Mouse (Mus musculus): ENCODE data around the gene Xrcc5.

Xrcc5 gene

DNA sequence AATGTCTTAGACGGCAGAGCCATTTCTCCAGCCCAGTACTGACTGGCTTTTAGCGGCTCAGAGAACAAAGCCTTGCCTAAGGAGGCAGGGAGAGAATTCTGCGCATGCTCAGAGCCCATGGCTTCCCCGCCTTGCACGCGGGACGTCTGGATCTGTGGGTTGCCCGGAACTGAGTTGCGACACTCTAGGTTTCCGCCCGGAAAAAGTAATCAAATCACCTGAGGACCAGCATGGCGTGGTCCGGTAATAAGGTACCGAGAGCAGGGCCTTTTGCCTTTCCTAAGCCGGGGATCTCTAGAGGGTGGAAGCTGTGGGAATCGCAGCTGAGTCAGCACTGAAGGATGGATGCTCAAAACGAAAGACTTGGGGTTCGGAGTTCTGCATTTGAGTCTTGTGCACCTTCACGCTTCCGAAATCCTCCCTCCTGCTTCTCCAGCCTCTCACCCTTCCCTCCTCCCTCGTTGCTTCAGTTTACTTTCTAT, at the start of gene Xrcc5:
Gene Xrcc5 (plus strand): TSS at position 105 of the 482 bp plus-strand sequence.
- peak; percentile 94 to 96 for DNase-seq

DNA sequence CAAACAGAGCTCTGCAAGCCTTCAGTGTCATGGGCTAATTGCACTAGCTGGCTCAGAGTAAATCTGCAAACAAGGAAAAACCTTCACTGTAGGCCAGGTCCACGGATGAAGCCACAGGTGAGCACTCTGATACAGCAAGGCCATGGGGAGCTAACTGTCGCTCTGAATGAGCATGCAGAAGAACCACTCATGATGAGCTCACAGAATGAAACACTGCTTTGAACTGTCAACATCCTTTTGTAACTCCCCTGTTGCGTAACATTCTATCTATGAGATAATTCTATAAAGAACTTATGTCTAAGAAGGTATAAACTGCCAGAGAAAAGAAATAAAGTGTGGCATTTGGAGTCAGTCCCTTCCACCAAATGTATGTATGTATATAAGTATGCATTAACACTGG, 44.1 kb upstream of the Xrcc5 start:
- DNase-seq: no peak

DNA sequence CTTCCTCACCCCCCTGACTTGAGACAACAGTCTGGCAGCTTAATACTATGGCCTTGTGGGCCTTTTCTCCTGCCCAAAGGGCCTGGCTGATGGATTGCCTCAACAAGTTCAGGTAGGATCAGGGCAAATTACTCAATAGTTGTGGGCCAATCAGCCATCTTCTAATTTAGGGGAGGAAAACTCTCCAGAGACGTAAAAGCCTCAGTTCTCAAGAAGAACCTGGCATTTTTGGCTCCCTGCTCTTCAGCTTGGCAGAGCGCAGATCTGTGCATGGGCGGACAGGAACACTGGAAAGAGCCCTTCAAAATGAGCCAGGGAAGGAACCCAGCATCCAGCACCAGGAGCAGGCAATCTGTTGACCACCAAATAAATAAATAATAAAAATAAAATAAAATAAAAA, 29.1 kb upstream of the Xrcc5 start:
- no peak for DNase-seq

DNA sequence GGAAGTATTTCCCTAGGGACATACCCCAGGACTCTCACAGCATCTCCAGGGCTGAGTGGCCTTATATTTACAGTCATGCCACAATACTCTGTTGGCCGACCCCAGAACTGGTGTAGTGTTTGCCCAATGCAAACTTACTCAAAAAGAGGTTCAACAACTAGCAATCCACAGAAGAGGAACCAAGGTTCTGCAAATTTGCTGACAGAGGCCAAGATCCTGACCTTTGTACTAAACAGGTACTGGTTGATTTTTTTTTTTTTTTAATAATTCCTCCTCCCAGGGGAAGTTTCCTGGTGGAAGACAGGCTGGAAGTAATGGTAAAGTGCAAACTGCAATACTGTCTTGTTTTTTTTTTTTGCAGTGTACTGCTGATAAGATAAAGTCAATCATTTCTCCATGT, 24.6 kb upstream of the Xrcc5 start:
- no peak for DNase-seq

DNA sequence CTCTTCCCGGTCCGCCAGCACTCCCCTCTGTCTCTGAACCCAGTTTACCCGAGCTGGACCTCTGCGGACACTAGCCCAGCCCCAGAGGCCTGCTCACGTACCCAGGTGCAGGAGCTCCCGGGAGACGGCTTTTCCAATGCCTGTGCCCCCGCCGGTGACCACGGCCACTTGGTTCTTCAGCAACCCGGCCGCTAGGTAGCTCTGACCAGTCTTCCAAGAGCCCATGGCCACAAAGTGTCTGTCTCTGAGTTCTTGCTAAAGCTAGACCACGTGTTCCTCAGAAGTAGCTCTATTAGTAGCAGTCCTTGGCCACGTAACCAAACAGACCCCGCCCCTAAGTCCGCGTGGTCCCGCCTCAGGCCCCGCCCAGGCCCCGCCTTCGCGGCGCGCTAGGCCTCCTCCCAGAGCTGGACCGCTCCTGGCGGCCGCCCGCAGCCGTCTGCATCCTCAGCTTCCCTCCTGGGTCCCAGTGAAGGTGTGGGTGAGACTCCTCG, 23.2 kb upstream of the Xrcc5 start, which contains the start of the genes Pecr and Tmem169:
Gene Pecr (minus strand): TSS at position 323 of the 494 bp plus-strand sequence.
Gene Tmem169 (plus strand): TSS at position 378 of the 494 bp plus-strand sequence.
- peak; percentile 95 for DNase-seq

DNA sequence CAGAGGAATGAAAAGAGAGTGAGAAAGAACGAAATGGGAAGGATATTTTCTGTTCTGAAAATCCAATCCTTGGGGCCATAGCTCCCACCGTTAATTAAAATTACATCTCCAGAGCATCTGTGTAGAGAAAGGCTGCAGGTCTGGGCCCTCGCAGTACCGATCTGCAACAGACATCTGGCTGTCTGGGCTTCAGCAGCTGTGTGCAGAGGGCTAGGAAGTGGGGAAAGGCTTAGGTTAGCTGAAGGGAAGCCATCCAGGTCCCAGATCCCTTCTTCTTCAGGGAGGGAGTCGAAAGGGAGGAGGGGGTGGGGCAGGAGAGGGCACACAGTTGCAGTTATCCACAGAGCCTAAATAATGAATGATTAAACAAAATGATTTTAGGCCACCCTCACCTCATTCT, 22.7 kb upstream of the Xrcc5 start:
- DNase-seq: no peak

DNA sequence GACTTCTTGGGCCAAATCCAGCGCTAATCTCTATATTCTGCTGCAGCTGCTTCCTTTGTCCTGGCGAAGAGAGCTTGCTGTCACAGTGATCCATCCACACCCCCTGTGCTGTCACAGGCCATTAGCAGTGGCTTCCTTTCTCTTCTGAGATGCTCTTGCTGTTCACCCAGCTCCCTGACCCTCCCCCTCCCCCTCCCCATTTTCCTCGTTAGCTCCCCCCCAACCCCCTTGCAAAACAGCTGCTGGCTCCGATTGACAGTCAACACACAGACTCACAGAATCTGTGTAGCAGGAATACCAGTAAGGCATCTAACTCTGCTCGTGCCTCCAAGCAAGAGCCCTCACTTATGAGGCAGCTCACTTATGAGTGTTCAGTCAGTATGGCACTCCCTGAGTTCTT, 20.3 kb upstream of the Xrcc5 start:
- DNase-seq: no peak

DNA sequence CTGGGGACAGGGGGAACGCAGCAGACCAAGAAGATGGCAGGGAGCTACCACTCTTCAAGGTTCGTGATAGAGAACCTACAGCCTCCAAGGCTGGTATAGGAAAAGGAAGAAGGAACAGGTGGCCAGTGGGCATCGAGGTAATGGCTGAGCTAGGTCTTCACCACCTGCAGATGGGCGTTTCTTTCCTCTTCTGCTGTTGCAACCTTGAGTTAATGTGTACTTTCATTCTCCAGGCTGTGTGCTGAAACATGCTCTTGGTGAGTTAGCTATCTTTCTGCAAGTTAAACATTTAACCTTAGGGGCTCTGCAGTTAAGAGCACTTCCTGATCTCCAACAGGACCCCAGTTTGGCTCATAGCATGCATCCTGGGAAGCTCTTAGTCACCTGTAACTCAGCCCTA, 19.3 kb upstream of the Xrcc5 start:
- peak; percentile 55 to 71 for DNase-seq

DNA sequence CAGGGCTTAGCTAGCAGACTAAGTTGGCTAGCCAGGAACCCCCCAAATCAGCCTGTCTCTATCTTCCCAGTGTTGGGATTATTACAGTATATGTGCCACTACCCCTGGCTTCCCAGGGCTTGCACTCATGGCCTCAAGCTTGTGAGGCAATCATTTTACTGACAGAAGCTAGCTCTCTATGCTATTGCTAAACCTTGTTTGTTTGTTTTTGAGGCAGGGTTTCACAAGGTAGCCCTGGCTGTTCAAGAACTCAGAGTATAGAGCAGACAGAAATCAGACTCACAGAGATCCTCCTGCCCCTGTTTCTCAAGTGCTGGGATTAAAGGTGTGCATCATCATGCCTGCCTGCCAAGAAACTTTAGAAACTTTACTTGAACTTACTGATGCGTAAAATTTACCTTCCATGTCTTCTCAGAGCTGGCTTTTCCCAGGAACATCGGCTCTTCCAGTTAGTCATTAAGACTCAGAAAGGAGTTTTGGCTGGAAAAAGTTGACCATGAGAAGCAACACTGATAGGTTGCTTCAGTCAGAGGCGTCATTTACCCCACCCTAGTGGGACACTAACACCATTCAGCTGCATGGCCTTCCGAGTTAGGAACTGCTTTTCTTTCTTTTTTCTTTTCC, 18.6 kb upstream of the Xrcc5 start:
- DNase-seq: peak; percentile 21 to 45

DNA sequence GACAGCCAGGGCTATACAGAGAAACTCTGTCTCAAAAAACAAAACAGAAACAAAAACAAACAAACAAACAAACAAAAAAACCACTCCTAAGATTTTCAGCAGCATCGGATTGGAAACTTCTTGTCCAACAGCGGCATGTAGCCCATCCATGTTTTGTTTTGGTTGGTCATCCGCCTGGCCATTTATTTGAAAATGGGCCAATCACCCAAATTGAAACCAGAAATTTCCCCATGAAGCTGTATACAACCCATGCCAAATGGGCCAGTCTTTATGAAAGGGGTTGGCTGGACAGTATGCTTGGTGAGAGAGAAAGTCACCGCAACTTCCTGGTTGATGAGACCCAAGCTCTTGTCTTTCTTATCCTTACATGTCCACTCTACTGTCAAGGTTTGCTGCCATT, 16.3 kb upstream of the Xrcc5 start:
- no peak for DNase-seq

DNA sequence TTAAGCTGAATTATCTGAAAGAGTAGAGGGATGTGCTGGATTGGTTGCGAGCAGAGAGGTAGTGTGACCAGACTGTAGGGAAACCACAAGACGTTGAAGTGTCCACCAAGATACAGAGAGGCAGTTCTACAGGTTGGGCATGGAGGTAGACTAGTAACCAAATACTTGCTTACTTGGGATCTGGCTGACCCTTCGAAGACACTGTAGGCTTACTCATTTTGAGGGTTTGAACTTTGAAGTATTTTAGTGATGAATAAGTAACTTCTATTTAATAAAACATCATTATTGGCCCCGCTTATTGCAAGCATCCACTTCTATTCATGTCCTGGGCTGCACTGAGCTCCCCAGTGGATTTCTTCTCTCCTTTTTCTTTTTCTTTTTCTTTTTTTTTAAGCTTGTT, 15.8 kb upstream of the Xrcc5 start:
- DNase-seq: no peak

DNA sequence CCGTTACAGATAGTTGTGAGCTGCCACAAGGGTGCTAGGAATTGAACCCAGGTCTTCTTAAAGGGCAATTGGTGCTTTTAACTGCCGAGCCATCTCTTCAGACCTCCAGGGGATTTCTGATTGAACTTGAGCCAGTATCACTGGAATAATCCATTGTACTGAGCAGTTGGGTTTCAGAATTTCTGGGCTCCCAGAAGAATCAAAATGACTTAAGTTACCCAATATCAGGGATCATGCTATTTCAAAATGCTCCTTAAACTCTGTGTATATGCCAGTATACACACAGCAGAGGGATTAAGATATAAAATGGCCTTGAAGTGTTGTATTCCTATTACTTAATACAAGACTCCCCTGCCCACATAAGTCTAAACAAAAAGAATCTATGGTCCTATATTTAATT, 15.3 kb upstream of the Xrcc5 start:
- no peak for DNase-seq

DNA sequence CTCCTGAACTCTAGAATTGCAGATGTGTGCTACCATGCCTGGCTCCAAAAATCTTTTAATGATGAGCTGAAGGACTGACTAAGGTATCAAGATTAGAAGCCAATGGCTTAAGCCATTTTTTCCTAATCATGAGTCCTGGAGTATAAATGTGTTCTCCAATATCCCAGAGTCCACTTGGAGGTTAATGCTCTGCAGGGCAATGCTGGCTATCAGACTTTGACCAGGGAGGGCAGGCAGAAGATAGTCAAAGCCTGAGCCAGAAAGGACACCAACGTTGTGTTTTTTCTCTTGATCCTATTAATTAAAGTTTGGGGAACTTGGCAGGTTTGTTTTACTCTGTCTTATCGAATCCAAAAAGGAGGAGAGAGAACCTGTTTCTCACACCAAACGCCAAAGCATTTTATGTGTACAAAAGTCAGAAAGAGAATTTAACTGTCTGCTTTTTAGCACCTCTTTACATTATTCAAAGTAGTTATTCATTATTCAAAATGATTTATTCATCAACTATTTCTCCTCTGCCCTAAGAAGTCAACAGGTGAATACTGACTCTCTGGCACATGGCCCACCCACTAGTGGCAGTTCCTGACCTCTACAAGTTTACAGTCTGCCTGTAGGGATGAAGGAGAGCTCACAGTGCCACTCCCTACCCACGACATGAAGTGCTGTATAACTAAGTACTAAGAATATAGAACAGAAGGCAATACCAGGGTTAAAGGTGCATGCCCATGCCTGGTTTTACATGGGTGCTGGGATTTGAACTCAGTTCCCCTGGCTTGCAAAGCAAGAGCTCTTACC, 13.2 kb upstream of the Xrcc5 start:
- peak; percentile 87 to 90 for DNase-seq

DNA sequence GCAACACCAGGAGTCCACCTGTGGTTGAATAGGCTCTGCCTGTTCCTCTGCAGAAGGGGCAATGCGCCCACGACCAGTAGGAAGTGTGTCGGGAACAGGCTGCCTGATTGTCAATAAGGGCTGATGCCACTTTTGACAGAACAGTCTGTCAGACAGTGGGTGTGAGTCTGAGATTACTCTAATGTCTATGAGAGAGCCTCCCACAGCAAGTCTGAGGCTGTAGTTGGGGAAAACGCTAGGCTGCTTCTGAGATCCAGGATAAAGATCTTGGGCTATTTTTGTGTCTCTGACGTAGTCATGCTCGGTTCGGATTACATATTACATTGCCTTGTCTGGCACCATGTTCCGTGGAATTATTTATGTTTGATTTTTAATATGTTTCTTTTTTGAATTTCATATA, 11.5 kb upstream of the Xrcc5 start:
- no peak for DNase-seq

DNA sequence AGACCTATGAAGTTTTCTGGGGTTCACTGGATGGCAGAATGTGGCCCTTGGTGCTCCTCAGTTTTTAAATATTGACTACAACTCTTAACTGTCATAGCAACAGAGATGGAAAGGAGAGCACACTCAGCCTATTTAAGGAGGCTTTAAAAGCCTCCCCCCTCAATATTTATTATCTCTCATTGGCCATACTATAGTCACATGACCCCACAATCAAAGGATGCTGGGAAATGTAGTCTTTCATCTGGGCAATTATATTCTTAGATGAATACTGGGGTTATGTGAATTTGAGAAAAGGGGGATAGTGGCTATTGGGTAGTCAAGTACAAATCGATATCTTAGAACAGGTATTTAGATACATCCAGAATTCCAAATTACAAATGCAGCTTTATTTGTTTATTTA, 5.4 kb upstream of the Xrcc5 start:
- DNase-seq: no peak

DNA sequence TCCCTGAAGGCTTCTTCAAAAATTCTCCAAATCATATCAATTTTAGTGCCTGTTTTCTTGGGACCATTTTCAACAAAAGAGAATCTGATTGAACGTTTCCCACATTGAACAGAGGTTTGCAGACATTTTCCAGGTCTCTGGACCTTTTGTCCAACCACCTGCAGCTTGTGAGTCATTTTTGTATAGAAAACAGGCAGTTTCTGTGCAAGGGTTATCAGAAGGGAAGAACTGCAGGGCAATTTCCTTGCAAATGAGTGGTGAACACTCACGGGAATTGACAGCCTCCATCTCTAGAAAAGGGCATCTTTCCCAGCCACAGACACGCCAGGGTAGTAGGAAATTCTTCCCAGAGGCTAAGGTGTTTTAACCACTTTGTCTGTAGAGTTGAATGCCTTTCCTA, 980 bp upstream of the Xrcc5 start:
- no peak for DNase-seq

DNA sequence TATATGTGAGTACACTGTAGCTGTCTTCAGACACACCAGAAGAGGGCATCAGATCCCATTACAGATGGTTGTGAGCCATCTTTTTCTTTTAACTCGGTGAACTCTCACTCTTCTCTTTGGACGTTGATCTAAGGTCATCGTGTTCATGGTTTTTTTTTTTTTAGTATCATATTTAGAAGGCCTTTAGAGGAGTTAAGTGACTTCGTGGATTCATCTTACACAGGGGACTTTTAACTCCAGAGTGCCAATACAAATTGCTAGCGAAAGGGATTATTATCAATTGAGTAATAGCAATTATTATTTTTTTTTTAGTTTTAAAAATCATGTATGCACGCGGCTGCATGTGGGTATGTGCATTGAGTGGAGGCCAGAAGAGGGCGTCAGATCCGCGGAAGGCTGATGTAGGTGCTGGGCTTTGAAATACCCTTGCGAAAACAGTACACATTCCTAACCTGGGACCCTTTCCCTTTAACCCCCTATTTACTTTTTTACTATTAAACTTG, 491 bp upstream of the Xrcc5 start:
- DNase-seq: peak; percentile 56 to 62

DNA sequence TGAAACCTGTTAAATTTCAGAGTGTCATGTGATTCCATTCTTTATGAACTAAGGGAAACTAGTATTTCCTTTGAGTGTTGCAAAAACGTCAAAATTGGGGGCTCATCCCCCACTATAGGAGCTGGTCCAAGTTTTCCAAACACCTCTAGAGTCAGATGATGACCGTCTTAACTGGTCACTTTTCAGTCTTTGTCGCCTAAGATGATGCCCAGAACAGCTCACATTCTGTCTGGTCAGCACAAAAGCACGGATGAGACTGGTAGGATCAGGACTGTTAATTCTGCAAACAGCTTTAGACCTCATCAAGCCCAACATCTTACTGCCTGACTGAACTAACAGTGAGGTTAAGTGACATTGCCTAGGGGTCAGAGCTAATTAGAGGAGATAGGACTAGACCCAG, 1.7 kb downstream of the Xrcc5 start:
- DNase-seq: no peak

DNA sequence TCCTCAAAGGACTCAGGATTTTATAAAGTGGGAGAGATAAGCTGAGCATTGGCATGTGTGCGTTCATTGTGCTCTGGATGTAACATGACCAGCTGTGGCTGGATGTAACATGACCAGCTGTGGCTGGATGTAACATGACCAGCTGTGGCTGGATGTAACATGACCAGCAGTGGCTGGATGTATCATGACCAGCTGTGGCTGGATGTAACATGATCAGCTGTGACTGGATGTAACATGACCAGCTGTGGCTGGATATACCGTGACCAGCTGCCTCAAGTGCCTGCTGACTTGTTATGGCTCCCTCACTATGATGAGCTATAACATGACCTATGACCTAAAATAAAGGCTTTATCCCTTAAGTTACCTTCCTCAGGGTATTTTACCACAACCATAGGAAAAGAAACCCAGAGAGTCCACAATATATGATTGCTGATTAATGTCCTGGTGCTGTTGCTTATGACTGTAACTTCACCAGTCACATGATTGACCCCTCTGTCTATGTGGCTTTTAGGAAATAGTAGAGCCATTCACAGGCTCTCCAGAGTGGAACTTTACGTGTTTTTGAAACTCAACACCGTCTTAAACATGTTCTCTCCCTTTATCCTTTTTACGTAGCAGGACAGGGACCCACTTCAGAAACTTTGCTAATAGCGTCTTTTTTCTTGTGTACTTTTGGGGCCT, 2.7 kb downstream of the Xrcc5 start:
- no peak for DNase-seq

DNA sequence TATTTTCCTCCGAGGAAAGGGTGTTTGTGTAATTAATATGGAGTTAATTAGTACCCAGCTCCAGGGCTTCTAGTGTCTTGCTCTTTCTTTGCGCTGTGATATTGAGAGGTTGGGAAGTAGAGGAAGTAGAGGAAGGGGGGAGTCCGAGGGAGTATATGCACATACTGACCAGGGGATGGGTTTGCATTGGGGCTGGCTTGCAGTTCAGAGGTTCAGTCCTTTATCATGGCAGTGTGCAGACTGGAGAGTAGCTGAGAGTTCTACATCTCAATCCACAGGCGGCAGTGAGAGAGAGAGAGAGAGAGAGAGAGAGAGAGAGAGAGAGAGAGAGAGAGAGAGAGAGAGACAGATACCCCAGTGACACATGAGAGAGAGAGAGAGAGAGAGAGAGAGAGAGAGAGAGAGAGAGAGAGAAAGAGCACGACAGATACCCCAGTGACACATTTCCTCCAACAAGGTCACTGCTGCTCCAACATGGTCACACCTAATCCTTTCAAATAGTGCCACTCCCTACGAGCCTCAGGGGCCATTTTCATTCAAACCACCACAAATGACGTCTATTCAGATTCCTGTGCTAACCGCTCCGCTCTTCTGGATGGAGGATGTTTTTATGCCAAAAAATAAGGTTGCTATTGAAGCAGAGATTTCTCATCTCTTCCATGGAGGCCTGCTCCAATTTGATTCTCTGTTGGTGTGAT, 5.6 kb downstream of the Xrcc5 start:
- DNase-seq: no peak

DNA sequence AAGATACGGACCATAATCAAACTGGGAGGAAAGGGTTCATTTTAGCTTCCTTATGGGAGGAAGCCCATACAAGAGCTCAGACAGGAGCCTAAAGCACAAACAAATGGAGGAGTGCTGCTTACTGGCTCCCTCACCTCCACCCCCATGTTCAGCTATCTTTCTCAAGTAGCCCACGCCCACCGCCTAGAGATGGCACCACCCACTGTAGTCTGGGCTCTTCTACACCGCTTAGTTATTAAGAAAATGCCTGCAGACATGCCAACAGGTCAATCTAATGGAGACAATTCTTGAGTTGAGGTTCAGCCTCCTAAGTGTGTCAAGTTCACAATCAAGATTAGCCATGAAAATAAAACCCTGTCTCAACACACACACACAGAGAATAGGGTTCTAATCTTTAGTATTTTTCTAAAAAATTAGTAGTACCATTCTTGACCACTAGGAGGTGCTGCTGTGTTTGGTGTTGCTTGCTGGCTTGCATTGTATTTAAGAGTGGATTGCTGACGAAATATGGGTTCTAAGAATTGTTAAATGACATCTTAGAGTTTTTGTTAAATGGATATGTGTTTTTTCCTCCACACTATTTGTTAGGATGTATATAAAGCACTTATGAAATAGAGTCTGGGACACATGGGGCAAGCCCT, 6.3 kb downstream of the Xrcc5 start:
- DNase-seq: no peak

DNA sequence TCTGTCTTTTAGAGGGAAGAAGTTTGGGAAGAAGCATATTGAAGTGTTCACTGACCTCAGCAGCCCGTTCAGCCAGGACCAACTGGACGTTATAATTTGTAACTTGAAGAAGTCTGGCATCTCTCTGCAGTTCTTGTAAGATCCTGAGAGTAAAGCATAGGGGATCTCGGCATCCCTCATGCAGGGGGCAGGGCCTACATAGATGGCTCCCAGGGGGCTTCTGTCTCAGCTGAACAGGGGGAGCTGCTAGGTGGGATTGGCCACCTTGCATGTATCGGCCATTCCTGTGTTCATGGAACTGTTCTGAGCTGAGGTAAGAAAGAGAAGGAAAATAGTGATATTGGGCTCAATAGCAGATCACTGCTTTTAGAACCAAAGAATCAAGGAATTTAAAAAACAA, 8.2 kb downstream of the Xrcc5 start:
- no peak for DNase-seq
